Mouse (Mus musculus): ENCODE measurements around the gene Gm43518. TPM values are rescaled to one million over a fixed set of nuclear protein-coding genes. Genes with fewer than 3 reads are reported as not detected.
A peak's percentile ranks its signal among the peaks of the same experiment; 100 is the strongest.

Gm43518 gene
- total and polyA plus RNA-seq, 3 experiments: 0.47 TPM; not detected in 2

DNA sequence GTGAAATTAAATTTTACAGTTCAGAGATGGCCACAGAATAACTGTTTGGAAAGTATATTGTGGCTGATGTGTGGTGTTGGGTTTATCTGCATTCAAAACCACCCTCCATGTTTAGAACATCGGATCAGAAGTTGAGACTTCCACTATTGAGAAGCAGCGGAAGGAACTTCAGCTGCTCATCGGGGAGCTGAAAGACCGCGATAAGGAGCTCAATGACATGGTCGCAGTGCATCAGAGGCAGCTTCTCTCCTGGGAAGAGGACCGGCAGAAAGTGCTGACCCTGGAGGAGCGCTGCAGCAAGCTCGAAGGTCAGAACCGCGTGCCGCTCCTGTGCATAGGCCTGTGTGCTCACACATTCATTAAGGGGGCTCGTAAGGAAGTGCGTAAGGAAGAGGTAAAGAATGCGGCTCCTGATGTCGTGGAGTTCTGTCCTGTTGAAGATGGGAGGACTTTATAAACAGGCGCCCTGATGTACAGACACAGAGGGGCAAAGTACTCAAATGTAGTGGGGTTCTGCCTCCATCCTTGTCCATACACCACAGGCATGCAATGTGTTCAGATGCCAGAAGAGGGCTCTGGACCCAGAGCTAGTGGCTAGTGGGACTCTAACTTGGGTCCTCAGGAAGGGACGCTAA, 6.9 kb downstream of the Gm43518 start:
- Histone ChIP-seq H3K79me2 (replicated peaks; ENCODE audit: control insufficient read depth, insufficient read depth, low read length) (no peaks in the 10 kb centered on the region), H3K4me3 (no peak overlapping the region), H3K27me3 (ENCODE audit: control insufficient read depth, insufficient read depth, low read length) (no peaks in the 10 kb centered on the region), H3K36me3 (ENCODE audit: control insufficient read depth, insufficient read depth, low read length) (no peaks in the 10 kb centered on the region), H3K4me1 (ENCODE audit: control insufficient read depth, insufficient read depth, low read length) (peaks cover 2% of the 10 kb centered on the region), H3K9ac (ENCODE audit: low read depth, low read length) (no peak overlapping the region), H3K27ac (no peak overlapping the region)
- TF ChIP-seq POLR2A (IDR thresholded peaks at IDR 0.05; ENCODE audit: insufficient read depth, low read depth, low read length): no peak
- no peak for TF ChIP-seq EP300 (IDR thresholded peaks at IDR 0.05; ENCODE audit: insufficient read depth, low read depth, low read length)
- TF ChIP-seq CTCF (IDR thresholded peaks at IDR 0.05): peak; percentile 57
- intact Hi-C loops (cut with DNase I): no loop called here
- DNase-seq: no peak
- WGBS: 37% methylated on average over 18 of the region's 18 CpGs

DNA sequence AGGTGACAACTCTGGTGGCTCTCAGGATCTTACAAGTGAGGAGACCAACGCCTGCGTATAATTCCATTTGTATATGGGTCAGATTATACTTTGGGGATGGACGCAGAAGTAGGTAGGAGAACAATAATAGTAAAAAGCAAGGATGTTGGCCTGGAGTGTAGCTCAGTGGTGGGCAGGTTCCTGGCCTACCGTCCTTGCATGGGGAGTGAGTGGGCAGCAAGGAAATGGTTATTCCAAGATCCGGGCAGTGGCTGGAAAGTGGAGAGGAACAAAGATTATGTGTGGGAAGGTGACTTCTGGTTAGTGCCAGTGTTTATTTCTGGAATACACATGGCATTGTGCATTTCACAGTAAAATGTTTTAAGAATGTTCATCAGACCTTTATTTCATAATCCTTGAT, 8.7 kb downstream of the Gm43518 start:
- Histone ChIP-seq H3K27me3 (ENCODE audit: control insufficient read depth, insufficient read depth, low read length) (no peaks in the 10 kb centered on the region), H3K4me3 (no peak overlapping the region), H3K27ac (no peak overlapping the region), H3K36me3 (ENCODE audit: control insufficient read depth, insufficient read depth, low read length) (no peaks in the 10 kb centered on the region), H3K9ac (ENCODE audit: low read depth, low read length) (no peak overlapping the region), H3K4me1 (ENCODE audit: control insufficient read depth, insufficient read depth, low read length) (peaks cover 2% of the 10 kb centered on the region), H3K79me2 (replicated peaks; ENCODE audit: control insufficient read depth, insufficient read depth, low read length) (no peaks in the 10 kb centered on the region)
- DNase-seq: no peak
- TF ChIP-seq POLR2A (IDR thresholded peaks at IDR 0.05; ENCODE audit: insufficient read depth, low read depth, low read length) (no peak), CTCF (IDR thresholded peaks at IDR 0.05) (no peak), EP300 (IDR thresholded peaks at IDR 0.05; ENCODE audit: insufficient read depth, low read depth, low read length) (no peak)
- intact Hi-C loops (cut with DNase I): no loop called here
- 78% methylated on average over 5 of the region's 5 CpGs for WGBS

DNA sequence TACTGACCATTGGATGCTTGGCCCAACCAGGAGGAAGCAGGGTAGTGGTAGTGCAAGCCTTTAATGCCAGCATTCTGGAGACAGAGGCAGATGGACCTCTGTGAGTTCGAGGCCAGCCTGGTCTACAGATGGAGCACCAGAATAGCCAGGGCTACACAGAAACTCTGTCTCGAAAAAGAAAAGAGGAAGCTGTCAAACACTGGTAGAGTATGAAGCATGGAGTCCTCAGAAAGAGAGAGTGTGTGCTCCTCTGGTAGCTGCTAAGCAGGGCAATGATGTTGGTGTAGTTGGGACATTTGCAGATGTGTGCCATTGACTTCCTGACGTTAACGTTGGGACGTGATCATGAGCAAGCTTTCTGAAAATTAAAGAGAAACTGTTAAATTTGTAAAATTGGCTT, 11.3 kb downstream of the Gm43518 start:
- no peaks in the 10 kb centered on the region for H3K79me2 ChIP-seq (replicated peaks; ENCODE audit: control insufficient read depth, insufficient read depth, low read length)

DNA sequence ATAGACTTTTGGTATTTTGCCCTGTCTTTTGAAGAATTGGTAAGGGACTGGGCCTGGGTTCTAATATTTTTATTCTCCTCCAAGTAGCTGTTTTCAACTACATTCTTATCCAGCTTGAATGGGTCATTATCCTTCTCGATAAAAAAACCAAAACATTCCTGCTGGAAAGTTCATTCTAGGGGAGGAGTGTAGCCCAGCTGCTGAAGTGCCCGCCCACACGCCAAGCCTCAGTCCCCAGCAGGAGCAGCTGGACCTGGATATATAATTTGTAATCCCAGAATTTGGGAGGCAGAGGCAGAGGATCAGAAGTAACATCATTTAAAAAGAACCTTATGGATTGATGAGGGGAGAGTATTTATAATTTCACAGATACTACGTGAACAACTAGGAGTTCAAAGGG, 19.3 kb downstream of the Gm43518 start:
- Histone ChIP-seq H3K4me1 (ENCODE audit: control insufficient read depth, insufficient read depth, low read length) (no peaks in the 10 kb centered on the region), H3K27ac (no peak overlapping the region), H3K79me2 (replicated peaks; ENCODE audit: control insufficient read depth, insufficient read depth, low read length) (no peaks in the 10 kb centered on the region), H3K27me3 (ENCODE audit: control insufficient read depth, insufficient read depth, low read length) (no peaks in the 10 kb centered on the region), H3K36me3 (ENCODE audit: control insufficient read depth, insufficient read depth, low read length) (no peaks in the 10 kb centered on the region), H3K9ac (ENCODE audit: low read depth, low read length) (no peak overlapping the region), H3K4me3 (no peak overlapping the region)
- no peak for TF ChIP-seq EP300 (IDR thresholded peaks at IDR 0.05; ENCODE audit: insufficient read depth, low read depth, low read length)
- no peak for TF ChIP-seq CTCF (IDR thresholded peaks at IDR 0.05)
- TF ChIP-seq POLR2A (IDR thresholded peaks at IDR 0.05; ENCODE audit: insufficient read depth, low read depth, low read length): no peak
- DNase-seq: no peak
- intact Hi-C loops (cut with DNase I): loop anchor here (2.0 to 10.0 kb wide), 2 partner anchors 138 to 318 kb away; no protein-coding TSS in a partner anchor
- WGBS: 56% methylated on average over 4 of the region's 4 CpGs

More for the DNA sequence above, 11.3 kb downstream of the Gm43518 start:
- TF ChIP-seq POLR2A (IDR thresholded peaks at IDR 0.05; ENCODE audit: insufficient read depth, low read depth, low read length) (no peak), EP300 (IDR thresholded peaks at IDR 0.05; ENCODE audit: insufficient read depth, low read depth, low read length) (no peak), CTCF (IDR thresholded peaks at IDR 0.05) (no peak)
- no peak for DNase-seq
- H3K4me3 ChIP-seq: no peak overlapping the region
- H3K27me3 ChIP-seq (ENCODE audit: control insufficient read depth, insufficient read depth, low read length): no peaks in the 10 kb centered on the region
- H3K4me1 ChIP-seq (ENCODE audit: control insufficient read depth, insufficient read depth, low read length): no peaks in the 10 kb centered on the region
- no peak overlapping the region for H3K9ac ChIP-seq (ENCODE audit: low read depth, low read length)
- H3K36me3 ChIP-seq (ENCODE audit: control insufficient read depth, insufficient read depth, low read length): no peaks in the 10 kb centered on the region
- WGBS: 76% methylated on average over 5 of the region's 5 CpGs
- H3K27ac ChIP-seq: no peak overlapping the region
- intact Hi-C loops (cut with DNase I): no loop called here

DNA sequence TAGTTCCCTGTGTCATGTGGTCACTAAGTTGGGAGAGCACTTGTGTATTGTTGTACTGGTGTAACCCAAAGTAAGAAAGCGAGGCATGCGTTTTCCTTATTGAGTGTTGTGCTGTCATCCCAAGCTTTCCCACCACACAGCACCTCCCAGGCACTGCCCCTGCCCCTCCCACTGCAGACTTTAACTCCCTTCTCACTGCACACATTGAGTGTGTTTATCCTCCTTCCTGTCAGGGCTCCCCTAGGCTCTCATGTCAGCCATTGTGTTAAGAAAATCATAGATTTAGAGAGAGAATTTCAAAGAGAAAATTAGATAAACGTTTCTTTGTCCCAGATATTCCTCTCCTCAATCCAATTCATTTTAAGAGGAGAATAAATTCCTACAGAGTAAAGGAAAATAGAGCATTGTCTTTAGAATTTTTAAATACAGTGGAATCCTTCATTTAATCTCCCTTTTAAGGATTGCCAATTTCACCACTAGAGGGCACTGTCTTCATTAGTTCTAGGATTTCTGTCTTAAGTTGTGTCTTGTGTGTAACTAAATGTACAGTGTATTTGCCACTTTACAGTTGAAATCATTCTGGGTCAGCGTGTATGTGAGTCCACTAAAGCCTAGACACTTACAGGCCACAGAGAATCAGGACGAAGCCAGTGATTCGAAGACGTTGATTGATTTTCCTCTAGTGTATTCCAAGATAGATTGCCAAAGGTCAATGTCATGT, 20.0 kb downstream of the Gm43518 start:
- intact Hi-C loops (cut with DNase I): loop anchor here (1.0 to 10.0 kb wide), 3 partner anchors 45 to 318 kb away; no protein-coding TSS in a partner anchor
- peak; percentile 89 for TF ChIP-seq CTCF (IDR thresholded peaks at IDR 0.05)
- no peak for TF ChIP-seq POLR2A (IDR thresholded peaks at IDR 0.05; ENCODE audit: insufficient read depth, low read depth, low read length)

More for the DNA sequence above, 20.0 kb downstream of the Gm43518 start:
- no peak for DNase-seq
- H3K27ac ChIP-seq: no peak overlapping the region
- no peaks in the 10 kb centered on the region for H3K79me2 ChIP-seq (replicated peaks; ENCODE audit: control insufficient read depth, insufficient read depth, low read length)
- no peaks in the 10 kb centered on the region for H3K27me3 ChIP-seq (ENCODE audit: control insufficient read depth, insufficient read depth, low read length)
- H3K4me3 ChIP-seq: no peak overlapping the region
- no peak overlapping the region for H3K9ac ChIP-seq (ENCODE audit: low read depth, low read length)
- WGBS: 48% methylated on average over 7 of the region's 7 CpGs
- H3K4me1 ChIP-seq (ENCODE audit: control insufficient read depth, insufficient read depth, low read length): no peaks in the 10 kb centered on the region
- H3K36me3 ChIP-seq (ENCODE audit: control insufficient read depth, insufficient read depth, low read length): no peaks in the 10 kb centered on the region

Data from heart, adult 2 months (tissue).